Mouse (Mus musculus): Measurements from ENCODE around the gene Slc26a10. TPM values are rescaled to one million over a fixed set of nuclear protein-coding genes. Genes with fewer than 3 reads are reported as not detected.
"Not testable (repeated sequence)": the region's sequence is repeated elsewhere in the genome, so short reads cannot be mapped to it uniquely, and the experiment has no call there.

The Slc26a10 gene
- polyA plus RNA-seq, 1 experiment from 2014 or later: 1.4 TPM

GRCm38 (mm10) chr10:127194428-127195327 is 14.2 kb upstream of the Slc26a10 start:
- WGBS: 21% methylated on average over 22 of the region's 22 CpGs
- H3K27me3 ChIP-seq (replicated peaks; ENCODE audit: control insufficient read depth, insufficient read depth, low read length): no peaks in the 10 kb centered on the region
- peak overlapping the region; percentile 65 for H3K4me2 ChIP-seq (ENCODE audit: low read length)
- no peaks in the 10 kb centered on the region for H3K9me3 ChIP-seq (ENCODE audit: control insufficient read depth, low read length)
- peak; percentile 50 for ATAC-seq
- peaks cover 27% of the 10 kb centered on the region for H3K36me3 ChIP-seq (ENCODE audit: control insufficient read depth, insufficient read depth, low read length)
- H3K9ac ChIP-seq (ENCODE audit: low read depth, low read length): peak overlapping the region; percentile 94
- peak overlapping the region; percentile 90 for H3K27ac ChIP-seq (ENCODE audit: low read depth, low read length)
- peak overlapping the region; percentile 80 for H3K4me3 ChIP-seq (ENCODE audit: low read length)
- peaks cover 20% of the 10 kb centered on the region for H3K4me1 ChIP-seq (ENCODE audit: control insufficient read depth, insufficient read depth, low read depth, low read length)

DNA sequence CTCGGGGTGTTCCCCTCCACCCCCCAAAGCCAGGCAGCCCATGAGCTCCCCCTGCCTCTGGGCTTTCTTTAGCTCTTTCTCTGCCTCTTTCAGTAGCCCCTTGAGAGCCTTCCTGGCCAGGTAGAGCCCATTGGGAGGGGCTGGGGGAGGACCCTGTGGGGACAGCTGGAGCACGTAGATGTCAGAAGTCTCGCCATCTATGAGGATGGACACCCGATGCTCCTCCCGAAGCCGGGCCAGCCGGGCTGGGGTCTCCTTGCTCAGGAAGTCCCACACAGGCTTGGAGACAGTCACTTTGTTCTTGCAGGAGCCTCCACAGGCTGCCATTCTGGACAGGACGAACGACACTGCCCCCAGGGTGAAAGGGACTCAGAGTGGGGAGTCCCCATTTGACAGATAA is 12.6 kb upstream of the Slc26a10 start:
- Histone ChIP-seq H3K9ac (ENCODE audit: low read depth, low read length) (no peak overlapping the region), H3K36me3 (ENCODE audit: control insufficient read depth, insufficient read depth, low read length) (peaks cover 16% of the 10 kb centered on the region), H3K4me3 (ENCODE audit: low read length) (no peak overlapping the region), H3K4me2 (ENCODE audit: low read length) (no peak overlapping the region), H3K9me3 (ENCODE audit: control insufficient read depth, low read length) (no peaks in the 10 kb centered on the region), H3K4me1 (ENCODE audit: control insufficient read depth, insufficient read depth, low read depth, low read length) (peaks cover 30% of the 10 kb centered on the region), H3K27me3 (replicated peaks; ENCODE audit: control insufficient read depth, insufficient read depth, low read length) (no peaks in the 10 kb centered on the region), H3K27ac (ENCODE audit: low read depth, low read length) (no peak overlapping the region)
- 83% methylated on average over 9 of the region's 9 CpGs for WGBS
- no peak for ATAC-seq

DNA sequence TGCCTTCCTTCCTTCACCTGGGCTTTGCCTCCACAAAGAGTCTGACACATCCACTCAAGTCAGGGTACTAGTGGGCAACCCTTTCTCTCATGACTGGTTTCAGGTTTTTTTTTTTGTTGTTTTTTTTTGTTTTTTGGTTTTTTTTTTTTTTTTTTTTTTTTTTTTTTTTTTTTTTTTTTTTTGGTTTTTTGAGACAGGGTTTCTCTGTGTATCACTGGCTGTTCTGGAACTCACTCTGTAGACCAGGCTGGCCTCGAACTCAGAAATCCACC is 11.5 kb upstream of the Slc26a10 start:
- not testable (repeated sequence) for H3K4me2 ChIP-seq (ENCODE audit: low read length); ATAC-seq; H3K9me3 ChIP-seq (ENCODE audit: control insufficient read depth, low read length); H3K9ac ChIP-seq (ENCODE audit: low read depth, low read length); H3K27ac ChIP-seq (ENCODE audit: low read depth, low read length); H3K27me3 ChIP-seq (replicated peaks; ENCODE audit: control insufficient read depth, insufficient read depth, low read length); H3K4me3 ChIP-seq (ENCODE audit: low read length)
- Histone ChIP-seq H3K36me3 (ENCODE audit: control insufficient read depth, insufficient read depth, low read length) (peaks cover 13% of the 10 kb centered on the region), H3K4me1 (ENCODE audit: control insufficient read depth, insufficient read depth, low read depth, low read length) (peaks cover 34% of the 10 kb centered on the region)
- WGBS: 86% methylated on average over 1 of the region's 1 CpGs

- WGBS: 77% methylated on average over 19 of the region's 19 CpGs
- H3K27ac ChIP-seq (ENCODE audit: low read depth, low read length): no peak overlapping the region; the same call in 1 of the 2 replicates
- H3K27me3 ChIP-seq (replicated peaks; ENCODE audit: control insufficient read depth, insufficient read depth, low read length): no peaks in the 10 kb centered on the region
- no peak overlapping the region for H3K9ac ChIP-seq (ENCODE audit: low read depth, low read length)
- no peaks in the 10 kb centered on the region for H3K9me3 ChIP-seq (ENCODE audit: control insufficient read depth, low read length)
- H3K4me3 ChIP-seq (ENCODE audit: low read length): no peak overlapping the region
- H3K36me3 ChIP-seq (ENCODE audit: control insufficient read depth, insufficient read depth, low read length): peaks cover 13% of the 10 kb centered on the region
- peaks cover 30% of the 10 kb centered on the region for H3K4me1 ChIP-seq (ENCODE audit: control insufficient read depth, insufficient read depth, low read depth, low read length)
- H3K4me2 ChIP-seq (ENCODE audit: low read length): no peak overlapping the region
- ATAC-seq: no peak
These were observed 11.0 kb upstream of the Slc26a10 start for GRCm38 (mm10) chr10:127191191-127192056.

- Histone ChIP-seq H3K27me3 (replicated peaks; ENCODE audit: control insufficient read depth, insufficient read depth, low read length) (no peaks in the 10 kb centered on the region), H3K4me2 (ENCODE audit: low read length) (no peak overlapping the region; the same call in 1 of the 2 replicates), H3K36me3 (ENCODE audit: control insufficient read depth, insufficient read depth, low read length) (peaks cover 13% of the 10 kb centered on the region), H3K4me1 (ENCODE audit: control insufficient read depth, insufficient read depth, low read depth, low read length) (peaks cover 26% of the 10 kb centered on the region), H3K9me3 (ENCODE audit: control insufficient read depth, low read length) (no peaks in the 10 kb centered on the region), H3K4me3 (ENCODE audit: low read length) (no peak overlapping the region), H3K9ac (ENCODE audit: low read depth, low read length) (peak overlapping the region; percentile 6; the same call in 1 of the 2 replicates), H3K27ac (ENCODE audit: low read depth, low read length) (0 out of 2 replicates have a peak overlapping the region, but pooled peaks have one; percentile 29)
- ATAC-seq: no peak
- 35% methylated on average over 12 of the region's 14 CpGs for WGBS
These were observed 10.1 kb upstream of the Slc26a10 start for GRCm38 (mm10) chr10:127190398-127191190.

DNA sequence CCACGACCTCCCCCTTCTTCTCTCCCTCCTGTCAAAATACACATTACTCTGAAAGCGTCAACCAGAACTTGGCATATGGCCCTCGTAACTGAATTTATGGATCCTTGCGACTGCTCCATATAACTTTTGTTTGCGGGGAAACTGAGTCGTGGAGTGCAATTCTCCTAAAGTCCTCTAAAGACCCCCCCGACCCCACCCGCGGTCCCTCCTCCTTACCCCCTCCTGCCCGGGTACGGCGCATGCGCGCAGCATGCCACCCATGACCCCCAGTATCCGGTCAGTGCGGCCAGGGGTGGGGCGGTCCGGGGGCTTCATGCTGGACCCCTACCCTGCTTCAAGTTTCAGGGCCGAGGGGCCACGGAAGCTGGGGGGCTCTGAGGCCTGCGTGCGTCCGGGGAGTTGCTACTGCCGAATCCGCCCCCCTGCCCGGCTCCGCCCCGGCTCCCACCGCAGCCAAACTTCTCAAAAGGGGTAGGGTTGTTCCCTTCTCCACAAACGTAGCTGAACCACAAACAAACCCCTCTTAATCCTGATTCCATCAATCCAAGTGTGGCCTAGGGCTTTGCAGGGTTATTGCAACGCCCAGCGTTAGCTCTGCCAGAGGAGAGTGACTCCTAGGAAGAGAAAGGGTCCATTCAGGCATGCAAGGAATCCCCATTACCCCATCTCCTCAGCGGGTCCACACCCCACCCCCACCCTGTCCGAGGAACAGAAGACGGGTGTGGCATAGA is 9.4 kb upstream of the Slc26a10 start, which contains the start of gene Arhgef25:
TSS of gene Arhgef25 (minus strand) at position 433 of the 731 bp plus-strand sequence.
- Histone ChIP-seq H3K9ac (ENCODE audit: low read depth, low read length) (peak within 1 kb of the TSS; percentile 87), H3K9me3 (ENCODE audit: control insufficient read depth, low read length) (no peaks in the 10 kb centered on the region), H3K4me1 (ENCODE audit: control insufficient read depth, insufficient read depth, low read depth, low read length) (peaks cover 24% of the 10 kb centered on the region), H3K4me2 (ENCODE audit: low read length) (peak within 1 kb of the TSS; percentile 96), H3K36me3 (ENCODE audit: control insufficient read depth, insufficient read depth, low read length) (peaks cover 13% of the 10 kb centered on the region), H3K27me3 (replicated peaks; ENCODE audit: control insufficient read depth, insufficient read depth, low read length) (no peaks in the 10 kb centered on the region), H3K27ac (ENCODE audit: low read depth, low read length) (peak within 1 kb of the TSS; percentile 74), H3K4me3 (ENCODE audit: low read length) (peak within 1 kb of the TSS; percentile 70)
- WGBS: 5% methylated on average over 35 of the region's 35 CpGs
- 0 out of 2 replicates have a peak, but pooled peaks have one; percentile 7 for ATAC-seq

- H3K4me3 ChIP-seq (ENCODE audit: low read length): peak overlapping the region; percentile 70
- ATAC-seq: peak; percentile 7; the same call in 1 of the 2 replicates
- H3K4me2 ChIP-seq (ENCODE audit: low read length): peak overlapping the region; percentile 96
- peak overlapping the region; percentile 87 for H3K9ac ChIP-seq (ENCODE audit: low read depth, low read length)
- 3% methylated on average over 26 of the region's 26 CpGs for WGBS
- peaks cover 20% of the 10 kb centered on the region for H3K4me1 ChIP-seq (ENCODE audit: control insufficient read depth, insufficient read depth, low read depth, low read length)
- no peaks in the 10 kb centered on the region for H3K9me3 ChIP-seq (ENCODE audit: control insufficient read depth, low read length)
- peaks cover 13% of the 10 kb centered on the region for H3K36me3 ChIP-seq (ENCODE audit: control insufficient read depth, insufficient read depth, low read length)
- peak overlapping the region; percentile 74 for H3K27ac ChIP-seq (ENCODE audit: low read depth, low read length)
- H3K27me3 ChIP-seq (replicated peaks; ENCODE audit: control insufficient read depth, insufficient read depth, low read length): no peaks in the 10 kb centered on the region; the same call in 1 of the 2 replicates
These were observed 8.7 kb upstream of the Slc26a10 start for GRCm38 (mm10) chr10:127189116-127189650.
